Mouse (Mus musculus) cerebellum, adult 11-12 months (tissue): ENCODE measurements around the gene Rnf24.
A peak's percentile ranks its signal among the peaks of the same experiment; 100 is the strongest.
"Not testable (repeated sequence)": the region's sequence is repeated elsewhere in the genome, so short reads cannot be mapped to it uniquely, and the experiment has no call there.

Experiments used
- DNase-seq: peaks from one replicate; pipeline ENCODE4 v3.0.0; 2022

The Rnf24 gene

DNA sequence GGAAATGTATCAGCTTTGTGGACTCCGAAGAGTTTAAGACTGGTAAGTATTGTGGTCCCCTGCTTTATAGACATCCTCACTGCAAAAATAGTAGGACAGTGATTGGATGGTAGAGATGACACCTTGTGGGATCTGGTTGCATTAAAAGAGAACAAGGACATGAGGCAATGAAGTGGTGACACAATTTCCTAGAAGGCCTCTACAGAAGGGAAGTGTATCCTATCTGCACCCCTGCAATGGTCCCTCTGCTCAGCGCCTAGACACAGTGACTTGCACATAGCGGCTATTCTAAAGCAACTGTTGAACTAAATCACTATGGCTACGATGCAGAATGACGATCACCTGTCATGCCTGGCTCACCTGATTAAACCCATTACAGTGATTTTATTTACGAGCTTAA, 15.1 kb downstream of the Rnf24 start:
- no peak for DNase-seq

- no peak for DNase-seq
Measured at GRCm38 (mm10) chr2:131330548-131330947, 22.1 kb downstream of the Rnf24 start.

- no peak for DNase-seq
Measured at GRCm38 (mm10) chr2:131328981-131329380, 23.7 kb downstream of the Rnf24 start.

- no peak for DNase-seq
Measured at GRCm38 (mm10) chr2:131326044-131326443, 26.6 kb downstream of the Rnf24 start.

GRCm38 (mm10) chr2:131323675-131324074, 29.0 kb downstream of the Rnf24 start:
- DNase-seq: no peak

- peak; percentile 69 for DNase-seq
Measured at GRCm38 (mm10) chr2:131321192-131321591, 31.5 kb downstream of the Rnf24 start.

GRCm38 (mm10) chr2:131319401-131319800, 33.3 kb downstream of the Rnf24 start:
- DNase-seq: no peak

DNA sequence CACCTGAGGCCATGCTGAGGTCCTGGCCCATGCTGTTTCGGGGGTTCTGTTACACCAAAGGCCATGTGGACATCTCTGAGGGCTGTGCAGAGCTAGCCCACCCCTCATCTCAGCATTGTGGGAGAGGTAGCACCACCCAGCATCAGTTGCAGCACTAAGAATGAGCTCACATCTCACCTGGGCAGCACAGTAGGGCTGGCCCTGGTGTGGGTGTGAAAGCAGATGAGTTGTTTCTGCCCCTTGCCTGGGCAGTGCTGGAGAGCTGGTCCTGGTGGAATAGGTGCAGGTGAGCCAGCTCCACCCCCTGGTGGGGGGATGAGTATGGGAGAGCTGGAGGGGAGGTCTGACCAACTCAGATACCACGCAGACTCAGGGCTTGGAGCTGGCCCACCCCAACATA, 36.5 kb downstream of the Rnf24 start:
- no peak for DNase-seq

- no peak for DNase-seq
Measured at GRCm38 (mm10) chr2:131309296-131309695, 43.4 kb downstream of the Rnf24 start.

DNA sequence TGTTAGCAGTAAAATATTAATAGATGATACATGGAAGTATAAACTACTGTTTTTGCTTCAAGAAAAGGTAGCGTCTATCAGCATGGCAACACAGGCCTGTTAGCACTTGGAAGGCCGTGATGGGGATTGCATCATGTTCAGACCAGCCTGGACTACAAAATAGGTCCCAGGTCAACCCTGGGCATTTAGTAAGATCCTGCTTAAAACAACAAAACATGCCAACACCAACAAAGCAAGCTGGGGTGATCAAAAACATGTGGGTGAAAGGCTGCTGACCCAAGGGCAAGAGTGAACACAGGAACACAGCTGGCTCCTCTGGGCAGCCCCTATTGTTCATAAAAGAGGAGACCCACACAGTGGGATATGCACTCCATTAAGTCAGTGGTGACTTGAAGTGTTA, 44.9 kb downstream of the Rnf24 start:
- no peak for DNase-seq

DNA sequence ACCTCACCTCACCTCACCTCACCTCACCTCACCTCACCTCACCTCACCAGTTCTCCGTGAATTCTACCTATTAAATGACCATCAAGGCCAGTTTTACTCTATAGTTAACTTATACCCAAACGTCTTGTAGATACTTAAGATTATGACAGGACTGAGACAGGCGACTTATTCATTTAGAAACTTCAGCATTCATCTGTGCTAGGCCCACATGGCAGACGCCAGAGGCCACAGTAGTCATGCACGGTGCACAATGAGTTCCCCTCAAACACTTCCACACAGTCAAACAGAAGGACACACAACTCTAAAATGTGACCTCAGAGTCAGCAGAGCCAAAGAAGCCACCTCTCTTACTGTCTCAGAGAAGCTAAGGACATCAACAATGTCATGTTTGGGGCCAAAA, 45.3 kb downstream of the Rnf24 start:
- DNase-seq: no peak

DNA sequence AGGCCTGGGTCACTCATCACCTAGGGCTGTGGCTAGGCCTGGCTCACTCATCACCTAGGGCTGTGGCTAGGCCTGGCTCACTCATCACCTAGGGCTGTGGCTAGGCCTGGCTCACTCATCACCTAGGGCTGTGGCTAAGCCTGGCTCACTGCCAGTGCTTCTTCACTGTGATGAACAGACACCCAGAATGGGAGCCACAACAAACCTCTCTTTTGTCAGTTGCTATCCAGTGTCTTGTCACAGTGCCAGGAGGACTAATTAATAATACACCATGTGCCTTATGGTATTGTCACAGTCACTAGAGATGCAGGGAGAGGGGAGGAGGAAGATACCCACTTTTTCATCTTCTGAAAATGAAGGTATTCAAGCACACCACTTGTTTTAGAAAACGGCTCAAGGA, 47.5 kb downstream of the Rnf24 start:
- DNase-seq: peak; percentile 38

- DNase-seq: no peak
Measured at GRCm38 (mm10) chr2:131304497-131304896, 48.2 kb downstream of the Rnf24 start.

DNA sequence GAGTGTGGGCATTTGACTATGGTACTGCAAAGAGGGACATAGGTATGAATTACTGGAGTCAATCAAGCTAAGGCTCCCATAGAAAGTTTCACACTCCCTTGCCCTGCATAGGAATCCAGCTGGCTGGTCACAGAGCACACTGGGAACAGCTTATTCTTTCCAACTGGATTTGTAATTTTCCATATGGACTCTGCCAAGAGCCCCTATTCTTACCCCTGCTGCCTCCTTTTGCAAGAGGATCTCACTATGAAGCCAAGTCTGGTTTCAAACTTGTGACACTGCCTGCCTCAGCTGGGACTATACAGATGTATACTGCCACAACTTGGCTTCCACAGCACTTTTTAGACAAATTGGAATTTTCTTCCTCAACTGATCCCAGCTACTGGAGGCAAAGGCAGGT, 51.1 kb downstream of the Rnf24 start:
- no peak for DNase-seq

DNA sequence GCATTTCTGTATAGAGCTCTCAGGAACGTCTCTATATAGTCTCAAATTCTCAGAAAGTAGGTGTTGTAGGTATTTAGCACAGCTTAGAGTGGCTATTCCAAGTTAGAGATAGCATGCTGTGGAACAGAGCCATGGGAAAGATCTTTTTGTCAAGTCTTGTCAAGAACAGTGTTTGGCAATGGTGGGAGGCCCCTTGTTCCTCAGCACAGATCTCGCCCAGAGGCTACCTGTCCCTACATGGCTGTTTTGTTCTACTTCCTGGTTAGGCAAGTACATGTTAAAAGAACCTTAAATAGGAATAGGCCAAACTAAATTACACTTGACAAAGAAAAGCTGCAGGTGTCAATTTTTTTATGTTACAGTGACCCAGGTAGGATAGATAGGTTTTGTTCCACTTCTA, 52.2 kb downstream of the Rnf24 start:
- no peak for DNase-seq

- DNase-seq: not testable (repeated sequence)
Measured at GRCm38 (mm10) chr2:131298674-131299073, 54.0 kb downstream of the Rnf24 start.

DNA sequence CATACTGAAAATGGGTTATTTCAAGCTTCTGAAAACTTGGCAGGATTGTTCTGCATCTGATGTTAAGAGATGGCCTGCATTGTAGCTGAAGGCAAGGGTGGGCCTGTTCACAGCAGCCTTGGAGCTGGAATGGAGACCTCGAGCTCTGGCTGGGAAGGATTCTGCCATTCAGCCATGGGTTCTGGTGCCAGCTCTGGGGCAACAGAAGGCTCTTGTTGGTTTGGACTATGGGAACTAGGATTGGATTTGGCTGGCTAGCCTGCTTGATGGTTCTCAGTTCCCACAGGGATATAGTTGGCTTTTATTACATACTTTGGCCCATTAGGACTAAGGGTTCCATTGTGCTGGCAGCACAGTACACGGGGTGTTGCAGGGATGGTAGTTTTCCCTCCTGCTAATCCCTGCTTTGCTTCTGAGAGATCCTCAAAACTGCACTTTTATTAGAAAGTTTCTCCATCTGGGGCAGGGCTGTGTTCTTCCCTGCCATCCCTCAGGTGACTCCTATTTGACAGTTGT, 55.9 kb downstream of the Rnf24 start:
- DNase-seq: no peak

- DNase-seq: no peak
Measured at GRCm38 (mm10) chr2:131290669-131291068, 62.0 kb downstream of the Rnf24 start.

DNA sequence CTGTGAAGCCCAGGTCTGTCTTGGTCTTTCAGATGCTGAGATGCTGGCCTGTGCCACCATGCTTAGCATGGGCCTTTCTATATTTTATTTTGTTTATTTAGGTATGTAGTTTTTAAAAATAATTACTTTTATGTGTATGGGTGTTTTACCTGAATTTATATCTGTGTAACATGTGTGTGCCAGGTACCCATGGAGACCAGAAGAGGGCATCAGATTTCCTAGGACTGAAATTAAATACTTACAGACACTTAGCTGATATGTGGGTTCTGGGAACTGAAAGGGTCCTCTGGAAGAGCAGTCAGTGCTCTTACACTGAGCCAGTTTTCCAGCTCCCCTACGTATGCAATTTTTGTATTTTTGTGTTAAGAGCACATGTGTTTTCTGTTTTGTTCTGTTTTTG, 66.4 kb downstream of the Rnf24 start:
- DNase-seq: no peak

DNA sequence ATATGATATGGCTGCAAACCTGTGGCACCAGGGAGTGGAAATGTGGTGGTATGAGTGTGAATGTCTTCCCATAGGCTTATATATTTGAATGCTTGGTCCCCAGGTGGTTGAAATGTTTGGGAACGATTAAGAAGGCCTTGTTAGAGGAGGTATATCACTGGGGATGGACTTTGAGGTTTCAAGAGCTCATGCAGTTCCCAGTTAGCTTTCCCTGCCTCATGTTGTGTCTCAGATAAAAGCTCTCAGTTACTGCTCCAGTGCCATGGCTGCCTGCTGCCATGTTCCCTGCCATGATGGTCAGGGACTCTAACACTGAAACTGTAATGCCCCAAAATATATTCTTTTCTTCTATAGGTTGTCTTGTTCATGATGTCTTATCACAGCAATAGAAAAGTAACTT, 71.1 kb downstream of the Rnf24 start:
- DNase-seq: no peak

GRCm38 (mm10) chr2:131276722-131277121, 76.0 kb downstream of the Rnf24 start:
- no peak for DNase-seq

- no peak for DNase-seq
Measured at GRCm38 (mm10) chr2:131275493-131275892, 77.2 kb downstream of the Rnf24 start.

DNA sequence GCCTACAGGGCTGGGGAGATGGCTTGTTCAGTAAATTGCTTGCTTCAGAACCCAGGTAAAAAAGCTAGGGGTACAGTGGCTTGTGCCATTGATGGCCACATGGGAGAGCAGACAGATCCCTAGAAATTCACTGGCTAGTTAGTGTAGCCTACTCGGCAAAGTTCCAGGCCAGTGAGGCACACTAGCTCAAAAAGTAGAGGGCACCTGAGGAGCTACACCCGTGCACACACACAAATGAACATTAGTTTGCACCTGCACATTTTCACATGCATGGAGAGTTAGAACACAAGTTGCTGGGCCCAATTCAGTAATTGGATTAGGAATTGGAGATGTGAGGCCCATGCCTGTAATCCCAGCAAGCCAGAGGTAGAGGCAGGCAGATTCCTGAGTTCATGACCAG, 87.6 kb downstream of the Rnf24 start:
- no peak for DNase-seq

DNA sequence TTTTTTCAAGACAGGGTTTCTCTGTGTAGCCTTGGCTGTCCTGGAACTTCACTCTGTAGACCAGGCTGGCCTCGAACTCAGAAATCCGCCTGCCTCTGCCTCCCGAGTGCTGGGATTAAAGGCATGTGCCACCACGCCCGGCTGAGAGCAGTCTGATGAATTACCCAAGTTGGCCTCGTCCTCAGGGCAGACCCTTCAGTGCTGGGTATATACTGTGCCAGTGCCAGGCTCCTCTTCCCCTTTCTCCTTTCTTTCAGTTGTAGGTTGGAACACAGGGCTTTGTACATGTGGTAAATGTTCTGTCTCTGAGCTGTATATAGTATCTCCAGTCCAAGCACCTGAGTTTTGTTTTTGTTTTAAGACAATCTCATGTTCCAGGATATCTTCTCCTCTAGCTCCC, 88.7 kb downstream of the Rnf24 start:
- no peak for DNase-seq

- no peak for DNase-seq
Measured at GRCm38 (mm10) chr2:131262680-131263670, 89.7 kb downstream of the Rnf24 start.
